Mouse (Mus musculus) forelimb bud, embryonic 11.5 days (tissue): ENCODE data around the gene Kdm3a.

Source experiments
- DNase-seq: peaks from one replicate; pipeline ENCODE4 v3.0.0-alpha.2; 2012; ENCODE audit warnings: low read depth, low spot score

Gene Kdm3a

DNA sequence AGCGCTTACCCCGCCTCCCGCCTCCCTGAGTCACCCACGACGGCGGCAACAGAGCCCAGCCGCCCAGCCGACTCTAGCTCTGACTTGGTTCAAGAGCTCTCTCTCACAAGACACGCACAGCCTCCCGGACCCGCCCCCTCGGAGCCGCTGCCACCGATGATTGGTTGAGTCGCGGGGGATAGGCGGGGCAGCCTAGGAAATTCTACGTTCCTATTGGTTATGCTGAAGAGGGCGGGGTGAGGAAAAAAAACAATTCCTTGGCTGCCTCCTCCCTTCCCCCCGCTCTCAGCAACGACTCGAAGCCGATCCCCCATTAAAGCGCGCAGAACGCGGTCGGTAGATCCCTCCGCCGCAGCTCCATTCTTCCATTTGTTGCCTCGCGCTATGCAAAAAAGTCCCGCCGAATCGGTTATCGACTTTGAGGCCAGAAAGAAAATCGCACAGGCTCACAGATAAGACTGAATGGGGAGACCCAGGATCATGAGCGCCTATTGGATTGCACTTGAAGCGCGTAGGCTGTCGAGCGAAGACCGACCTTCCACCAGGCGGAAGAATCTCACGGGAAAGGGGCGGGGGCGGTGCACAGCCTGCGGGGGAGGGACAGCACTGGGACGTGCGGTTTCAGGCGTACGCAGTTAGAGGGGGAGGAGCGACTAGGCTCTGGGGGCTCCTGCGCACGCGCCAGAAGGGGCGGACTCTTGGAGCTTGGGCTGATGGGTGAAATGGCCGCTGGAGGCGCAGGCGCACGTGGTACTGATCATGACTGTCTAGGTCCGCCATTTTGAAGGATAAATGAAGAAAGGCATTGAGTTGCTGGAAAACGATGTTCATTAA is at the start of gene Kdm3a:
TSS of gene Kdm3a (minus strand) at position 162 of the 834 bp plus-strand sequence.
- peak; percentile 99 for DNase-seq

DNA sequence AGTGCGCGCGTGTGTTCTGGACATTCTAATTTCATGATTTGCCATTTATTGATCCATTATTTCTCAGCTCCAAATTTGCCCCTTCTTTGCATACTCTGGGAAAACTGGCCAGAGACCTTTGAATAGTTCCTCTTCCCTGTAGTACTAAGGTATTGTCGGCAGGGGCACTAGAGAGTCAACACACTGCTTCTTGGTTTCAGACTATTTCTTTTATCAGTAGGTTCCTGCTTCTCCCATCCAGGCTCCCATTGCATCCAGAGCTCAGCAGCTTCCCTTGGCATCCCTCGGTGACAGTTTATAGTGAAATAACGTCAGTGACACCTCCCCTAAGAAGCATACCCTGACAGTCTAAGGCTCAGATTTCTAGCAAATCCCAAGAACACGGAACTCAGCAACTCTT is 46.1 kb upstream of the Kdm3a start:
- no peak for DNase-seq

DNA sequence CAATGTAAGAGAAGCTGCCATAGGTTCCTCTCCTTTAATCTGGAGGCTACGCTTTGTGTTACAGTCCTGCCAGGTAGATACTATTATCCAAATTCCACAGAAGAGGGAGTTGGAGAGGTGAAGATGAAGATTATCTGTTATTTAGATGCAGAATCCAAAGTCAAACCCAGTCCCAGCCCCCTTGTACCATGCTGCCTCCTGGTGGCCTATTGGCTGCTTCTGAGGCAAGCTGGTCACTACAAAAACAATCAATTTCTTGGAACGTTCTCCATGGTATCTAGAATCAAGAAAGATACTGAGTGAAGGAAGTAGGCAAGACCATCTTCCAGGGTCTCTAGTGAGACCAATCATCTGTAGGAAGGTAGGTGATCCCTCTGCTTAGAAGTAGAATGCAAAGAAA is 40.4 kb upstream of the Kdm3a start:
- DNase-seq: no peak

DNA sequence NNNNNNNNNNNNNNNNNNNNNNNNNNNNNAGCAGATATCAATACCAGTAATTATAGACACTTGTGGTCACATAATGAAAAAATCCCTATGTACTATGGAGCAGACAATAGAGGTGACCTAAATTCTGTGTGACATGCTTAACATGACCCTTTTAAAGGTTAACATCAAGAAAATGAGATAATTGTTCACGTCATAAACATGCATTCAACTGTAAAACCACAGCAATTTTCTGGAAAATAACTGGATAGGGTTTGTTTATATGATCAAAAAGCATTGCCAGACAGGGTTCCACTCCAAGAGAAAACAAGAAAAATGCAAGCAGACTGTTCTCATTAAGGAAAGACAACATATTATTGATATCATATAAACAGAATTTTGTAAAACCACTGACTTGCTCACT is 31.7 kb upstream of the Kdm3a start:
- DNase-seq: no peak

DNA sequence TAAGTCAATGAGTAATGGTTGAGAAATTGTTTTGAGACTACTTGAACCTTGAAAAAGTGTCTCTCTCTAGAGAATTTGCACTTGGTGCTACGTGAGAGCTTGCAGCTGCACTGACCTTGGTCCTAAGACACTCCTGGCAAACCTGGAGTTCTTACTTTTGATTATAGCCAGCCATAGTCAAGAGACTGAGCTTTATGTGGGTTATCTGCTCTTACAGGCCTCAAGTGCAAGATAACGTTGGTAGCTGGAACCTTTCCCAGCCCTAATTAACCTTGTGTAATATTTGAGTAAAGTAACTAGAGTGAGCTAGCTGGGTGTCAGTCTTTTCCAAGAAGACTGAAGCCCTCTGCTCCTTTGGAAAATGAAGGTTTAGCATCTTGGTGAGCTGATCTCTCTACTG is 25.5 kb upstream of the Kdm3a start:
- DNase-seq: no peak

DNA sequence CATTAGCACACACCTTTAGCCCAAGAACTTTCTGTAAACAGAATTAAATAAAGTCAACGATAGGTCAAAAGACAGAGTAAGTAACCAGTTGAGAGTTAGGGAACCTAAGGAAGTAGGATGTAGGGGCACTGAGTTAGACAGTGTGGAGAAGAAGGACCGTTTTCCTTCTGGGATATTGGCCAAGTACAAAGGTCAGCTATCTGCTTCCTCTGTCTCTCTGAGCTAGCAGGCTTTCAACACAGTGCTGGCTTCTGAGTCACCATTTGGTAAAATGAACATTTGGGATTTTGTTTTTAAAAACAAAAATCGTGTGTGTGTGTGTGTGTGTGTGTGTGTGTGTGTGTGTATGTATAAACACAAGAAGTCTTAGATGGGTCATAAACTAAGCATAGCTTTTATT is 23.0 kb upstream of the Kdm3a start:
- DNase-seq: no peak

DNA sequence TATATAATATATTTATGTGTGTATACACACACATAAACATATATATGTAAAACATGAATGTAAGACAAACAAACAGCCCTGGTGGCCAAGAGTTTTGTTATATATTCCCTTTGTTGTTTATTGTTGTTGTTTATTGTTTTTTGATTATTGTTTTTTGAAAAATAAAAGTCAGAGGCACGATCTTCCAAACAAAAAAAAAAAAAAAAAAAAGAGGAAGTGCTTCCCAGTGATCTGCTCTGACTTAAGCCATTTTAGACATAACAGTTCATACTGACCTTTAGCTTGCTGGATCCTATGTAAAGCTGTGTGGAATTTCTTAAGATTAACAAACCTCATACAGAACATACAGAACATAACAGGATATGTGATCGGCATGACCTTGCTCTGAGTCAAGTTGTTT is 19.1 kb upstream of the Kdm3a start:
- DNase-seq: no peak

DNA sequence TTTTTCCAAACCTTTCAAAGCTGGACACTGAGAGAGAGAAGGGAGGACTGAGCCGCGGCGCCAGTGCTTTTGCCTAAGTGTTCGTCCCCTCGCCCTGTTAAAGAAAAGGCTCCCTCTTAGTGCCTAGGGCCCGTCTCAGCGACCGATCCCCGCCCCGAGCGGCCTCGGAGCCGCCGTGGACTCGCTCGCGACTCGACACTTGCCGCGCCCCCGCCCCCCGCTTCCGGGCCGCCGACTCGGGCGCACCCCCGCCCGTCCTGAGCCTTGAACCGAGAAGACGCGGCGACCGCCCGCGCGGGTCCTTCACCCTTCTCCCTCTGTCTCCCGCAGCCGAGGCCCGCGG is 333 bp downstream of the Kdm3a start:
- DNase-seq: no peak

DNA sequence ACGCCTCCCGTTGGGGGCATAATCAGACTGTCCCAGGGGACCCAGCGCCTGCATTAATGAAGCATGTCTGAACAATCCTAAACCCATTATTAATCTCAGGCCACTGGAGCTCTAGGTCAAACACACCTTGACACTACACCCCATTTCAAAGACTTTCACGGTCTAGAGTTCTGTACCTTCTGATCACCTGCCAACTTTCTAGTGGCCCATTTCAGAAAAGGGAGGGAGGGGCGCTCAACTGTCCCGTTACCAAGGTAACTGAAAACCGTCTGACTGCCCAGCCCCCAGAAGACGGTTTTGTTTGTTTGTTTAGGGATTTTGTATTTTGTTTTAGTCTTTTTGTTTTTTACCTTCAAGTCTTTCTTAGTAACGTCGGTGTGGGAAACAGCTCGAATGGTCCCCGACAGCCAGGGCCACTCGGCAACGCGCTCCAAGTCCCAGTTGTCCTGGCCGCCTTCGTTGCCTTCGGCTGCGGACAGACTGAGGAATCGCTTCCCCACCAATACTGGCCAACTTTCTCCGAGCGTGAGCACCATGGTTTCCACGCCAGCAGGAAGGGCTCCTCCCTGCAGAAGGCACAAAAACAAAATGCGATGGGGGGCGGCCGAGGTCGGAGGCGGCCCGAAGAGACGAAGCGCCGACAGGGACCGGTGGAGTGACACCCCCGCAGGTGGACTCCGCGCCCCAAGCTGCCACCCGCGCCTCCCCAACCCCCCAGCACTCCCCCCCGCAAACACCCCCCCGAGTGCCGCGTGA is 906 bp downstream of the Kdm3a start:
- DNase-seq: peak; percentile 18

DNA sequence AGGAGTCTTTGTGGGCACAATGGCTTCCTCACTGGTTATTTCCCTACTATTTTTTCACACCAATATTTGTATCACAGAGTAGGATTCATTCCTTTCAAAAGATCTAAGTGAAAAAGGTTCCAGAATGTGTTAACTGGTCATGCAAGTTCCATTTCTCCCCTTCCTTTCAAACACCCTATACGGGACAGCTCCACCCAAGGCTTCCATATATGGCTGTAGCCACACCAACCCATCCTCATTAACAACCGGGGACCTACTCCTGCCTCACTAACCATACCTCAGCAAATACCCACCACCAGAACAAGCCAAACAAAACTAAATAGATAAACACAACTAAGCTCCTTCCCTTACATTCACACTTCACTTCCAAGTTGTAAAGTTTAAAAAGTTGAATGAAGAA is 1.6 kb downstream of the Kdm3a start:
- DNase-seq: no peak

DNA sequence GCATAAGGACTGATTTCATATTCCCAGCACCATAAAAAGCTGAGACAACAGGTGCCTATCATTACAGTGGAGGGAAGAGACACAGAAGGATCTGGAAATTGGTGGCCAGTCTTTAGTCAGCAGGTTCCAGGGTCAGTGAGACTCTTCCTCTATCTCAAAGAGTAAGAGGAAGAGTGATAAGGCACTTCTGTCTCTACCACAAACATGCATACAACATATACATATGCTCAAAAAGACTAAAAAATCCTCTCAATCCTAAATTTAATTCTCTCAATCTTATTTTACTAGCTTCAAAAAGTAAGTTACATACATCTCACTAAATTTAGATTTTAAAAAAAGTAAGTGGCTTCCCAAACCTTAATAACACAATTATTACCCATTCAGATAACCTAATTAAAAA is 5.5 kb downstream of the Kdm3a start:
- DNase-seq: no peak

DNA sequence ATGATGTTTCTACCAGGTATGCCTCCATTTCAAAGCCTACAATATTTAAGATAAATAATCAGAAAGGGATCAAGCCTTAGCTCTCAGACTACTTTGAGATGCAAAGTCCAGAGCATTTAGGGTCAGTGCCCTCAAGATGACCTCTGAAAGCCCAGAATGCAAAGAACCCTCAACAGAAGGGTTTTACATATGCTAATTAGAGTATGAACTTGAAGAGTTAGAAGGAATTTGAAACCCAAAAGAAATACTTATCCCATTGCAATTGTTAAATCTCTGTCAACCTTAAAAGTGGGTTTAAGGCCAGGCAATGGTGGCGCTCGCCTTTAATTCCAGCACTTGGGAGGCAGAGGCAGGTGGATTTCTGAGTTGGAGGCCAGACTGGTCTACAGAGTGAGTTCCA is 6.8 kb downstream of the Kdm3a start:
- DNase-seq: no peak

DNA sequence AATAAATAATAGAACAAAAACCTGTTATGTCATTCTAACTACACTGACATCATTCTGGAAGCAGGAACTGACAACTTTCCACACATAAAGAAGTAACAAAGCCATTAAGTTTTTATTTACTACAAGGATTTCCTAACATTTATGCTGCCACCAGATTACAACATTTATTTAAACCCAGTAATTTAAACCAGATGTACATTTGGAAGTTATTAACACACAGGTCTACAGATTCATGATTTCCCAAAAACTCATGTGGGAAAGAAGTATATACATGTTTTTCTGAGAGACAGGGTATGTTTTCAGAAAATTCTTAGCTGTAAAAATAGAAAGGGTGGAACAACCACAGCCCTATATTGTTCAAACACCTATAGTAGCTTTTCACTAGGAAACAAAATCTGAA is 8.1 kb downstream of the Kdm3a start:
- DNase-seq: peak; percentile 3

DNA sequence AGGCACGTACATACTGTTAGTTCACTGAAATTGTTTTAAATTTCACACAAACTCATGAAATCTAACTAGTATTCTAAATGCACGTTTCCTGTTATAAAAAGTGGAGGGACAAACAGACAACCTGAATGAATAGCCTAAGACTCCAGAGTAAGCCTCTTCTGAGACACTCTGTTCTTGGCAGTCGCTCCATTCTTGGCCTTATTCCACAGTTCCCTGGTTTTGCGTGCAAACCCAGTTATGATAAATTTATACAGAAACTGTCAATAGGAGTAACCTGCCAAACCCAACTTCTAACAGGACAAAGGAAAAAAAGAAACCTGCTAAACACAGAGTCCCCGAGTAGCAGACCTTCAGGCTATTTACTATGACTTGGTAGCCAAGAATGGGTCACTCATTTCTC is 10.8 kb downstream of the Kdm3a start:
- no peak for DNase-seq

DNA sequence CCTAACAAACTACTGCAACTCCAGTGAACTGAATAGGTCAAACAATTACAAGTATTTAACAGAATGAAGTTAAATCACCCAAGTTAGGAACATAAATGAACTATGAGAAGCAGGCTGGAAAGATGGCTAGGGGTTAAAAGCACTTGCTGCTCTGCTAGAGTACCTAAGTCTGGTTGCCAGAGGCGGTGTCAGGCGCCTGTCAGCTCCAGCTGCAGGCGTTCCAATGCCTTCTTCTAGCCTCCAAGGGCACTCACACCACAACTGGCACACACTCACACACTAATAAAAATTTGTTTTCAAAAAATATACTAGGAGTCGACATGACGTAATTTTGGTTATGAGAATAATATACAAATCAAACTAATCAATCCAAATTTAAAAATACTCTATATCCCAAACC is 11.2 kb downstream of the Kdm3a start:
- DNase-seq: no peak

DNA sequence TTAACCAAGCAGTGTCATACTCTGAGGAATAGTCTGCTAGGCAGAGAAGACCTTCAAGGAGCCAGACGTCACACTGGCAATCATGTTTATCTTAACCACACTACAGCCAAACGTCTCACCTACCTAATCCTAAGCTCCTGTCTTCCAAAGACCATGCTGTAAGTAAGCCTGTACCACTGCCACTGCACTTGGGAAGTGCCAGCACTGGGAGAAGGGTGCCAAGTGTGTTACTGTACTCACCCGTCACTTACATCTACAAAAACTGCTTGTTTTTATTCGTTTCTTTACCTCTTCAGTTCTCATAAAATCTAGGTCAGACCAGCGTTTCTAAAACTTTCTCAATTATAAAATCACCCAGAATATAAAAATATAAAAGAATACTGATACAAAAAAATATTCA is 15.8 kb downstream of the Kdm3a start:
- no peak for DNase-seq

DNA sequence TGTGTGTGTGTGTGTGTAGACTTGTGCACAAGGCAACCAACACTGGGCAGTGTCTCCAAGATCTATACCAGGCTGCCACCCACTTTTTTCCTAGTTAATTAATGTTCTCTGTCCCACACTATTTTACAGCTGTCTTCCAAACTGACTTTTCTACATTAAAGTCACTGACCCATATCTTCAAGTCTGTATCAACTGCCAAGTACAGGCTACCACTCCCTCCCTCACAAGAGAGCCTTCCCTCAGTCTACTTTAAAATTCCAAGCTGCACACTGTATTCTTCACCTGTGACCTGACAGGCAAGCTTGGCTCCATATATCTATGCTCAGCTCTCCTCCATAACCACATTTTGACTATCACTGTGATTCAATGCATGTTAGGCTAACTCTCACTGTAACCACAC is 19.6 kb downstream of the Kdm3a start:
- no peak for DNase-seq

DNA sequence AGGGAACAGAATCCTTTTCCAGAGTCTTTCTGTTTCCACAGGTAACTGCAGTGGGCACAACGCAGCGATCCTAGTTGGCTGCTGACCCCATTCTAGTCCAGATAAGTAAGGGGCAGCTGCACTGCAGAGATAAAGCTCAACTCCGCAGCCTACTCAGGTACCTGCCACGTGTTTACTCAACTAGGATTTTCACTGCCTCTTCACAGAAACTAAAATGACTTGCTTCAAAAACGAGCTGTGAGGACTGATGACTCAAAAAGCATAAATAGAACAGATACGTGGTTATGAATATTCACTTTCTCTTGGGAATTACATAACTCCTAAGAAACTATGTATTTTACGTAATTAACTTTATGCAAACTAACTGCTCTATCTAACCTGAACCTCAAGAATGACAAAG is 22.8 kb downstream of the Kdm3a start:
- DNase-seq: no peak

DNA sequence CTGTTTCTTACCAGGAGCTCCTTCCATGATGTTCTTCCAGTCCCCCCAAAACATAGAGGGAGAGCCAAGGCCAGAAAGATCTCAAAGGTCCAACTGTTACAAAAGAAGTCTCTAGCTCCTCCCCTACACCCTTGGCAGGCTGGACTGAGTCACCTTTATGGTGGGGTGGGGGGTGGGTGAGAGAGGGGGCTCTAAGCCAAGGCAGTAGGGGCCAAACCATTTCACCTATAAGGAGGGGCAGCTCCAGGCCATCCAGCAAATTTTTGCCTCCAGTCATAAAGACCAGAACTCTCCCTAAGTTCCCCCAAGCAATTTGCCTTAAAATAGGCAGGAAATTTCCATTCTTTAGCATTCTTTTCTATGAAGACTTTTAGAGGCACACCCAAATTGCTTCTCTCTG is 23.8 kb downstream of the Kdm3a start:
- DNase-seq: no peak

DNA sequence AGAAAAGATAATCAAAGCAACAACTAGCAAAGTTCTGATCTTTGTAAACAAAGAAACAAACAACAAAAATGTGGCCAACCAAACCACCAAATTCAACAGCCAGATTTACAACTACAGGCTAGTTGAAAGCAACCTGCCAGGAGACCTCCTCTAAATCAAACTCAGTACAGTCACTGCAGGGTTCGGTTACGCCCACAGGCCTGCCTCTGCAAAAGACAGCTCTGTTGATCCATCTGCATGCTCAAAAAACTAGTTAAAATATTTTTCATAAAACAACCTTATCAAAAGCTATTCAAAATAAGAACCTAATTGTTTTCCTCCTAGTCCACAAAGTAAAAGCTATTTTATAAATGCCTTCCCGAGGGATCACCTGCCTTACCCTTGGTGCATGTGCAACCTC is 25.0 kb downstream of the Kdm3a start:
- DNase-seq: no peak

DNA sequence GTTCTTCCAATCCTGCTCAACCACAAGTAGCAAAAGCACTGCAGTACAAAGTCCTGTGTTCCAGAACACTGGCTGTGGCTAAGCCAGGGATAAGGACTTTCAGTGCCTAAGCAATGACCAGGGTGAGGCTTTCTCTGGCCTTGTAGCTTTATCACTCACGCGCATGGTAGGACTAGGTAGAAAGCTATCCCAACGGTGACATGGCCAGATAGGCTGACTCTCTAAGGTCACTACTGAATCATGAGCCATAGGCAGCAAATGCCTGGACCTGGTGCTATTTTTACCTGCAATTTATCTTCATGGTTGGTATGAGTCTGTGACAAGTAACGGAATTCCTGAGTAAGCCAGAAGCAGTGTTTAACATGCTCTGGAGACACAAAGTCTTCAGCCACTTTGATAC is 42.6 kb downstream of the Kdm3a start:
- no peak for DNase-seq

DNA sequence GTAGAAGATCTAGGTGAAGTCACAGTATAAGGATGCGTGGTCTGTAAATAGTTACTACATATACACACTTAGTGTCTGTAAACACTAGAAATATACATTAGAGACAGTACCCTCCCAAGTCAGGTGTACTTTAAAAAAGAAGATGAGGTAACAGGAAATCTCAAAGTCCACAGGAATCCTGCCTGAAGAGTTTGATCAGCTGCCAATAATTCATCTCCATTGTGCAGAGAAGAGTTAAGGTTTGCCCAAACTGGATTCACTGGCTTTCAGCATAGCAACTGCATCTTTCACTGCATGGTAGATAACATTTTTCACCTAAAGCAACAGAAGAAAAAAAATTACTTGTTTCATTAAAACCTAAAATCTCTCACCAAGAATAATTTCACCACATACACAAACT is 43.4 kb downstream of the Kdm3a start:
- DNase-seq: no peak

DNA sequence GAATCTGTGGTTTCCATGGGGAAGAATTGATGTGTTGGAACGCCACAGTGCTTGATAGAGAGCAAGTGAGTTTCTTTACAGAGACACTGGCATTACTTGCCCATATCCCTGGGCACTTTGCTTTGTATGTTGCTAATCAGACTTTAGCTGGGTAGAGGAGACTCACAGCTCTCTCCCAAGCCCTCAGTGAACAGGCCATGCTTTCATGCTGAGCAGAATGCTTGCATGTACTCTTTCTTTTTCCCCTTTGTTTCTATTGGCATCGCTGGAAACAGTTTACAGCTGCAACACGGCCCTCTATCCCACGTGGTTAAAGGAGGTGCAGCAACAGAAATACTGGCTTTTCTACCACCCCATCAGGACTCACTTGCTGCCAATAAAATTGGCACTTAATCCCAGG is 49.6 kb downstream of the Kdm3a start:
- DNase-seq: no peak
